Mouse (Mus musculus) erythroblast, embryonic 14.5 days (primary cell): ENCODE data around the gene Sult6b1.

Experiments used
- GATA1 ChIP-seq: IDR thresholded peaks from 2 replicates; pipeline ENCODE4 v1.6.1; 2012; ENCODE audit warnings: low read length, inconsistent platforms, mixed read lengths
- TAL1 ChIP-seq: IDR thresholded peaks from 3 replicates; pipeline ENCODE4 v1.6.1; 2012; ENCODE audit warnings: low read length, inconsistent platforms, mixed read lengths

DNA sequence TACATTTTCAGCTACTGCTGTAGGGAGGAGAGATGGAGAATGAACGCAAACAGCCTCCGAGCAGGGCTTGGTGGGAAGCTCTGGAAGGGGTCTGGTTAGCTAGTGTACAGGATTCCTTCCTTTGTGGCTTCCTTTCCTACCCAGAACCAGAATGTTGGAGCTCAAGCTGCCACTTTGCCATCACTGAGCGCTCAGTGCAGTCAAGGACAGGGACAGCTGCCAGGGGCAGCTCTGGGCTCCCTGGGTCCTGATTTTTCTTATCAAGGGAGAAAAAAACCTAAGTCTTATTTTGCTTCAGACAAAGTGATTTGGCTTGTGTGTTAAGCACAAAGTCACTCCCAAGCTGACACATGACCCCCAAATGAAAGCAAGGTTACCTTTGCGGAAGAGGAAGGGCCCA is 18.2 kb downstream of the Sult6b1 start:
- TF ChIP-seq GATA1 (no peak), TAL1 (no peak)
